Mouse (Mus musculus) E14TG2a.4 (cell line): Measurements from ENCODE around the gene Ccnd2.
A peak's percentile ranks its signal among the peaks of the same experiment; 100 is the strongest.

Experiments
- H3K27me3 ChIP-seq: 2 replicates; pipeline ENCODE4 v1.6.1; 2014; ENCODE audit warnings: low read length, control low read depth; ENCODE audit not compliant: insufficient read depth
- H3K36me3 ChIP-seq: 2 replicates; pipeline ENCODE4 v1.6.1; 2014; ENCODE audit warnings: low read length, control low read depth; ENCODE audit not compliant: insufficient read depth
- H3K4me1 ChIP-seq: replicated peaks from 2 replicates; pipeline ENCODE4 v1.6.1; 2014; ENCODE audit warnings: low read depth, low read length, control low read depth
- H3K4me3 ChIP-seq: replicated peaks from 2 replicates; pipeline ENCODE4 v1.5.1; 2014; ENCODE audit warnings: mild to moderate bottlenecking, low read length
- H3K9me3 ChIP-seq: 2 replicates; pipeline ENCODE4 v1.6.1; 2014; ENCODE audit warnings: low read length, control low read depth
- CTCF ChIP-seq: conservative IDR thresholded peaks from 2 replicates; pipeline ENCODE4 v1.5.1; 2014; ENCODE audit warnings: low read length
- NANOG ChIP-seq: IDR thresholded peaks from 2 replicates; pipeline ENCODE4 v1.6.1; 2014; ENCODE audit warnings: borderline replicate concordance, low read length, mixed read lengths
- POU5F1 ChIP-seq: IDR thresholded peaks from 2 replicates; pipeline ENCODE4 v1.6.1; 2014; ENCODE audit warnings: low read length, borderline replicate concordance

Ccnd2 gene

DNA sequence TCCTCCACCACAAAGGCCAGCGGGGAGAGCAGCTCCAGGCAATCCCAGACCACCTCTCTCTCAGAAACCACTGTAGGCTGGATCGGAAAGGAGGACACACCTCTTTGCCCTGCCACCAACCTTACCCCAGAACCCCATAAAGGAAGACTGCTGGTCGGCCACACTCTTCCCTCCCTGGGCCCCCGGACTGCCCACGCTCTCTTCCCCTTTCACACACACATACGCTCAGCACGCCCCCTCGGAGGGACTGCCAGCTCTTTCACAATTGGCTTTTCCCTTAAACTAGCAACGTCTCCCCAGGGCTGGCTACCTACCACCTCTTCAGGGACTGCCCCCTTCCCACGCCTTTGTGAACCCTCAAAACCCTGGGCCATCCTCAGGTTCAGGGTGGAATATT is 8.9 kb downstream of the Ccnd2 start:
- no peaks in the 10 kb centered on the region for H3K9me3 ChIP-seq
- H3K4me1 ChIP-seq: peaks cover 38% of the 10 kb centered on the region
- H3K36me3 ChIP-seq: peaks cover 71% of the 10 kb centered on the region
- TF ChIP-seq CTCF (no peak), POU5F1 (no peak), NANOG (no peak)
- H3K4me3 ChIP-seq: no peak overlapping the region
- H3K27me3 ChIP-seq: peaks cover under 1% of the 10 kb centered on the region

DNA sequence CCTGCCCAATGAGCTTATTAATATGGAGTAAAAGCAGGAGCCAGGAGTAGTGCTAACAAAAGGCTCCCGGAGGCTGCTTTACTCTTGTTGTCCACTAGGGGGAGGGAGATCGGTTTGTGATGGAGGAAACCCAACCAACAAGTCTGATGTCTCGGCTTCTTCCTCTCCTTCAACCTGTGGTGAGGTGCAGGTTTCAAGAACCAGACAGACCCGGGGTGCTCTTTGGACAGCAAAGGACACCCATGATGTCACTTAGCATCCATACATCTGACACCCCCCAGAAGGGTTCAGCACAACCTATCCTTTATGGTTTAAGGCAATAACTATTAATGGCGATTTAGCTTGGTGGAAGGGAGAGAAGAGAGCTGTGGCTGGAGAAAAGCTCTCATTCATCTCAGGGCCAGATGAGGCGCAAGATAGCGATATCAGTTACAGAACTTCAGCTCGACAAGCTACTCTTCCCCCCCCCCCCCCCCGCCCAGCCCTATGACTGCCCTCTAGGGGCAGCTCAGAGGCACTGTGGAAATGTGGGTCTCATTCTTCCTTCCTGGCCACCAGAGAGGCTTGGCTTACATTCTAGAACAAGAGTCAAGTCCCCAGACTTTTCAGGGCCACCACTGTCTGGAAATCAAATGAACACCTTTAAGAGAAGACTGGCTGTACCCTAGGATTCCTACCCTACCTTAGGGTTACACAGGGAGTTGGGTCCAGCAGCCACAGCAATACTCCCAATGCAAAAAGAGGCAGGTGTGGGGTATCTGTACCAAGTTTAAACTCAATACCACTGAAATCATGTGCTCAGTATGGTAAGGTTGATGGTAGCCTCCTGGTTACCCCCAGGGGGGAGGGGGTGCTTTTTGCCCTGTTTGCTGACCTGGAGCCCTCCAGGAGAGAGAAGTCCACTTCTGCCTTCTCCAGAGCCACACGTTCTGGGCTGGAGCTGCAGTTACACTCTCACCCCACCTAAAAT is 9.6 kb downstream of the Ccnd2 start:
- Histone ChIP-seq H3K9me3 (no peaks in the 10 kb centered on the region), H3K4me1 (peaks cover 34% of the 10 kb centered on the region), H3K27me3 (no peaks in the 10 kb centered on the region; the same call in 1 of the 2 replicates), H3K36me3 (peaks cover 73% of the 10 kb centered on the region), H3K4me3 (no peak overlapping the region)
- TF ChIP-seq CTCF: peak; percentile 89
- TF ChIP-seq NANOG: no peak

DNA sequence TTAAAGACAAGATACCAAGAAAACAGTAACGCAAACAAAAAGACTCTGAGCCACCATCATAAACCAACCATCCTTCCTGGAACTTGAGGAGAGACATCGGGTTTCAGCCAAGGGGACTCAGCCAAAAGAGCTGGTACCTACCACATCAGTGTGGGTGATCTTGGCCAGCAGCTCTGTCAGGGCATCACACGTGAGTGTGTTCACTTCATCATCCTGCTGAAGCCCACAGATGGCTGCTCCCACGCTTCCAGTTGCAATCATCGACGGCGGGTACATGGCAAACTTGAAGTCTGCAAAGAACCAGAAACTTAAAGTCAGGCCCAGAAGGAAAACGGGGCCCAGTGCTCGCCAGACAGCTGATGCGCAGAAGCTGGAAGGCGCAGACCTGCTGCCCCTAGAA is 13.0 kb downstream of the Ccnd2 start:
- Histone ChIP-seq H3K36me3 (peaks cover 61% of the 10 kb centered on the region), H3K4me3 (no peak overlapping the region), H3K4me1 (peaks cover 26% of the 10 kb centered on the region), H3K9me3 (no peaks in the 10 kb centered on the region), H3K27me3 (peaks cover 5% of the 10 kb centered on the region)
- TF ChIP-seq NANOG (no peak), CTCF (no peak), POU5F1 (no peak)

DNA sequence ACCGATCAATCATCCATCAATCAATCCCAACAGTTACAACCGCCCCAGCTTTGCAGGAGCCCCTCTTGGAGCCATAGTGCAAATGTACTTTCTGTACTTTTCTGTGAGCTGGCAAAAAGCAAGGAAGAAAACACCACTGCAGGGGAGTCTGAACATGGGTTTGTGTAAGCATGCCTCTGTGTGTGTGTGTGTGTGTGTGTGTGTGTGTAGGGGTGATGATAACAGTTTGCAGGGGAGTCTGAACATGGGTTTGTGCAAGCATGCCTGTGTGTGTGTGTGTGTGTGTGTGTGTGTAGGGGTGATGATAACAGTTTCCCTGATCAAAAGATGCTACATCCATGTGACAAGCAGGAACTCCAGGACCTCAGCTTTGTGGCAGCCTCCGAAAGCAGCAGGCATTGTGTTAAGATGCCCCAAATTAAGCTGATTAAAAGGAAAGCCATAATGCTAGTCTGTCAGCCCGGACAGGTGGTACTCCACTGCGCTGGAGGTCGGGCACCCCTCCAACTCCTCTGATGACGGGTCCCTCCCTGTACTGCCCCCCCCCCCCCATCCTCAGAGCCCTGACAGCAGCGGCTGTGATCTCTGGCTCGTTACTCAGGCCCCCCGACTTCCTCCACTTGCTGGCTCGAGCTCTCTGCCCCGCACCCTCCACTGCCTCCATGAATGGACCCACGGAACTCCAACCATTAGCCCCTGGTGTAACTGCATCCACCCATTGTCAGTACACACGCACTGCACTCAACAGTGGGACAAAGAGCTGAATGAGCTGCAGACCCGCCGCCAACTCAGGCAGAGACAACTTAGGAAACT is 18.4 kb downstream of the Ccnd2 start:
- TF ChIP-seq NANOG: no peak
- Histone ChIP-seq H3K4me1 (peaks cover 53% of the 10 kb centered on the region), H3K36me3 (peaks cover 45% of the 10 kb centered on the region), H3K27me3 (peaks cover 21% of the 10 kb centered on the region), H3K4me3 (no peak overlapping the region), H3K9me3 (no peaks in the 10 kb centered on the region)

DNA sequence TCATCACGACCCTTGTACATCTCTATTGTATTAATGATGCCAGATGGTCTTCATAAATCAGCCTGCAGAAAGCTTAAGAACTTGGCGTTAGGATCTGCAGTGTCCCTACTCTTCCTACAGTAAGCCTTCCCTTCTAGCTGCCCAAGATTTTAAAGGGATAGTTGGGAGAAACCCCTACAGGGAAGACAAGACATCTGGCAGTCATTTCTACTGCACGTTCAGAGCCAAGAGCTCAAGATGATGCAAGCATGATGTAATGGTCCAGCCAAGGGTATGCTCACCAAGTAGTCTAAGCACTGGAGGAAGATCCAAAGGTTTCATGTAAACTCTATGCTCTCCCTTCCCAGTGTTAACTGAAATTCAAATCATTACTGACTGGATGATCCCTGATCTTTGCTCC is 19.3 kb downstream of the Ccnd2 start:
- TF ChIP-seq POU5F1 (no peak), CTCF (no peak), NANOG (no peak)
- Histone ChIP-seq H3K36me3 (peaks cover 45% of the 10 kb centered on the region), H3K9me3 (no peaks in the 10 kb centered on the region), H3K4me1 (peaks cover 56% of the 10 kb centered on the region), H3K27me3 (peaks cover 23% of the 10 kb centered on the region), H3K4me3 (no peak overlapping the region)

DNA sequence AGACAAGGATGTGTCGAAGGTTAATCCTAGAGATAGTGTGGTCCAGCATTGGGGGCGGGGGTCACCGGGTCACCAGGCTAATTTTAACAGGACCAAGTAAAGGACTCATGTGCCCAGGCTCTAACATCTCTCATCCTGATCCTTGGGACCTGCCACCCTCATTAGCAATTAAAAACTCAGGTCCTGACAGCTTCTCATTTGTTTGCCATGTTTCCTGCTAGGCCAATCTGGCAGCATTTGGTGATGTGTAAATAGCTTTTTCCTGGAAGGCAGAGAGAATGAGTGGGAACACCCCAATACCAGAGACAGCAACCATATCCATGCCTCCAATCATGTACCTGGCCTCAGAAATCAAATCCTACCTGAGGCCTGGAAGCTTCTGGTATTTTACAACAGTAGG is 20.0 kb downstream of the Ccnd2 start:
- Histone ChIP-seq H3K4me3 (no peak overlapping the region), H3K9me3 (no peaks in the 10 kb centered on the region), H3K4me1 (peaks cover 56% of the 10 kb centered on the region), H3K27me3 (peaks cover 31% of the 10 kb centered on the region), H3K36me3 (peaks cover 45% of the 10 kb centered on the region)
- TF ChIP-seq NANOG: no peak
- TF ChIP-seq POU5F1: no peak
- TF ChIP-seq CTCF: no peak

DNA sequence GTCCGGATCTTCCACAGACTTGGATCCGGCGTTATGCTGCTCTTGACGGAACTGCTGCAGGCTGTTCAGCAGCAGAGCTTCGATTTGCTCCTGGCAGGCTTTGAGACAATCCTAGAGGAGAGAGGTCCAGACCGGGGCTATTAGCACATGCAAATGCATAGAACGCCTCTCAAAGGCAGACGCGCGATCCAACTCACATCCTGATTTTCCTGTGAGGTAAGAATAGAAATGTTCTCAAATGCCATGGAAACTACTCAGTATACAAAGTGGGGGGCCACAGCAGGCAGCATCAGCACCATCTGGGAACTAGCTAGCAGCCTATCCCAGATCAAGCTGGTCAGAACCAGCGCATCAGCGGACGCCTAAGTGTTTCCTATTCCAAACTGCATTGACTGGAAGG is 21.6 kb downstream of the Ccnd2 start:
- Histone ChIP-seq H3K36me3 (peaks cover 38% of the 10 kb centered on the region), H3K4me1 (peaks cover 56% of the 10 kb centered on the region), H3K27me3 (peaks cover 38% of the 10 kb centered on the region), H3K4me3 (peak overlapping the region; percentile 50), H3K9me3 (no peaks in the 10 kb centered on the region)
- TF ChIP-seq POU5F1 (no peak), CTCF (no peak), NANOG (peak; percentile 58; the same call in 1 of the 2 replicates)

DNA sequence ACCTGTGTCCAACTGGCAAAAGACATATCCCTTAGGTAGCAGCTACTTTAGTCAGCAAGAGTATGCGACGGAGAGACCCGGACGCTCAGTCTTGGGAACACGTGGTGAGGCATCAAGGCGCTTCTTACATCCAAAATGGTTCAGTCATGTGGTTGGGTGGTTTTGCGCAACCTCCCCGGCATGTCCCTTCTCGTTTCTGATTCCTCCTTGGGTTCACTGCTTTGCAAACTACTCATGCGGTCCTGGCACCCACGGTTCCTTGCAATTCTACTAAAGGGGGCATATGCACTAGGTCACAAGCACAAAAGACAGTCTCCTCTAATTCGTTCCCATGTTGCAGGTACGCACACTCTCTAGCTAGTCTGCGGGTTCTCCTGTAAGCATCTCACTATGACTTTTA is 22.3 kb downstream of the Ccnd2 start:
- Histone ChIP-seq H3K36me3 (peaks cover 32% of the 10 kb centered on the region), H3K27me3 (peaks cover 32% of the 10 kb centered on the region), H3K4me3 (peak overlapping the region; percentile 50; the same call in 1 of the 2 replicates), H3K9me3 (no peaks in the 10 kb centered on the region), H3K4me1 (peaks cover 56% of the 10 kb centered on the region)
- TF ChIP-seq NANOG (no peak), CTCF (no peak), POU5F1 (no peak)

DNA sequence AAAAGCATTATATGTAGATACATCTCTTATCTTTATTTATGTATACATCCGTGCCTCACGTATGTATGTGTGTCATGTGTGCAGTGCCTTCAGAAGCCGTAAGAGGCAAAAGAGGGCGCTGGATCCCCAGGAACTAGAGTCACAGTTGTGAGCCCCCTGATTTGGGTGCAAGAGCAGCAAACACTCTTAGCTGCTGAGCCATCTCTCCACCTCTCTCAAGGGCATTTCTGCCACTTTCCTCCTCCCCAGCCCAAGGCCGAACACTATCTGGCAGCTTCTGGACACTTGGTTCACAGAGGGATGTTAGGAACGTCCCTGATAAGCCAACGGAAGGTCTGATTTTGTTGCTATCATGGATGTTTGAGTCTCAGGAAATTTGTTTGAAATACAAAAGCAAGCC is 28.5 kb downstream of the Ccnd2 start:
- Histone ChIP-seq H3K36me3 (peaks cover 16% of the 10 kb centered on the region), H3K27me3 (peaks cover 31% of the 10 kb centered on the region)
- TF ChIP-seq POU5F1 (no peak), NANOG (no peak), CTCF (no peak)

More for the DNA sequence above, 28.5 kb downstream of the Ccnd2 start:
- Histone ChIP-seq H3K4me3 (no peak overlapping the region), H3K9me3 (no peaks in the 10 kb centered on the region), H3K4me1 (peaks cover 7% of the 10 kb centered on the region)
